Mouse (Mus musculus): ENCODE results near the gene Gm45208. TPM values are rescaled to one million over a fixed set of nuclear protein-coding genes. Genes with fewer than 3 reads are reported as not detected.

The Gm45208 gene
- total RNA-seq, 2 experiments from 2014 or later, result not detected

DNA sequence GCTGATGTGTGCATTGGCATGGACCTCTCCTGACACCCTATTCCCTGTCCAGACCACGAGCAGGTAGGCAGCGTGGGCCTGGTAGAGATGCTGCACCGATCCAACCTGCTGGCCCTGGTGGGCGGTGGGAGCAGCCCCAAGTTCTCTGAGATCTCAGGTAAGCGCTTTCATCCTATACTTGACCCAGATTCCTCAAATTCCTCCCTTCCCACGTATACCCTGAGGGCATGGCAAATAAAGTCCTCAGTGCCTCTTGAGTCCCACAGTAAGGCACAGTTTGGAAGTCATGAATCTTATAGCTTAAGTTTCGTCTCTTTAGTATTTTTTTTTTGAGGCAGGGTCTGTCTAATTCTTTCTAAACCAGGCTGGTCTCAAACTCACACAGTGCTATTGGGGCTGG lies 2.1 kb downstream of the Gm45208 start:
- DNase-seq, result no peak
- intact Hi-C loops (cut with DNase I), result no loop called here

DNA sequence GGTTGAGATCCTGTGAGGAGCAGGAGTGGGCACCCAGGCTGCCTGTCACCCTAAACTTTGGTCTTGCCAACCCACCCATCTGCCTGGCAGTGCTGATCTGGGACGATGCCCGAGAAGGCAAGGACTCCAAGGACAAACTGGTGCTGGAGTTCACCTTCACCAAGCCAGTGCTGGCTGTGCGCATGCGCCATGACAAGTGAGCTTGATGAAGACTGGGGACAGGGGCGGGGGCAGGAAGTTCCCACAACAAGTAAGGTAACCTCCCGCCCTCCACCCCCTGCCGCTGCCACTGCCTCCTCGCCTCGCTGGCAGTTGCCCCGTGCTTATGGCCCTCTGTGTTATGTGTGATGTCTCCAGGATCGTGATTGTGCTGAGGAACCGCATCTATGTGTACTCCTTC lies 3.8 kb downstream of the Gm45208 start:
- DNase-seq, result no peak
- intact Hi-C loops (cut with DNase I), result no loop called here

DNA sequence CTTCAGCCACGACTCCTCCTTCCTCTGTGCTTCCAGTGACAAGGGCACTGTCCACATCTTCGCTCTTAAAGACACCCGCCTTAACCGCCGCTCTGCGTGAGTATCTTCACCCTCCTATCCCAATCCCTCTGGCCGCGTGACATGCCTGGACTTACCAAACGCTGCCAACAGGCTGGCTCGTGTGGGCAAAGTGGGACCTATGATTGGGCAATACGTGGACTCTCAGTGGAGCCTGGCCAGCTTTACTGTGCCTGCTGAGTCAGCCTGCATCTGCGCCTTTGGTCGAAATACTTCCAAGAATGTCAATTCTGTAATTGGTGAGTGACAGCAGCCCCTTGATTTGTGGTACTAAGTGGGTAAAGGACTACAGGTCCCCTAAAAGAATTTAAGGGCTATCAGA lies 5.1 kb downstream of the Gm45208 start:
- DNase-seq, result no peak
- intact Hi-C loops (cut with DNase I), result no loop called here

DNA sequence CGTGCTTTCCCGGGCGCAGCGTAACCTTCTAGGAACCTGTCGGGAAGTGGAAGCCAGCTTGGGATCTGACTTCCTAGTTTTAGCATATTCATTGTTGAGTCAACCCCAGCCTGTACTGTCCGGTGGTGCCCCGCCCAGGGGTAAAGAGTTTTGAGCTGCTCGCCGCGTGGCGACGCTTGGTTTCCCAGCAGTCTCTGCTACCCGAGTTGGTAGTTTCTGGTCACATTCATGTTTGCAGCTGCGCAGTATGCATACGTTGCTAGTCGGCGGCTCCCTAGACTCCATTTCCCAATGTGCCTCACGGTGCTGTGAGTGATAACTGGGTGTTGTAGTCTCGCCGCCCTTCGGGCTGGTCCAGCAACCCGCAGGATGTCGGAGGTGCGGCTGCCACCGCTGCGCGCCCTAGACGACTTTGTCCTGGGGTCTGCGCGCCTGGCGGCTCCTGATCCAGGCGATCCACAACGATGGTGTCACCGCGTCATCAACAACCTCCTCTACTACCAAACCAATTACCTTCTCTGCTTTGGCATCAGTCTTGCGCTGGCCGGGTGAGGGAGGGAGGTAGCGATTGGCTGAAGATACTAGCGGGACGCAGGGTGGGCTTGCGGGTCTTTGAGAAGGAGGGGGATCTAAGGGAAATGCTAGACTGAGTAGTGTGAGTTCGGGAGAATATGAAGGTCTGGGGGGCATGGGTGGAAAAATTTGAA lies 6.3 kb downstream of the Gm45208 start, which contains the start of gene Praf2:
Gene Praf2, plus strand, starts transcription at position 225 of the 707 bp plus-strand sequence.
- intact Hi-C loops (cut with DNase I), result no loop called here
- peak; percentile 69 to 71 for DNase-seq

DNA sequence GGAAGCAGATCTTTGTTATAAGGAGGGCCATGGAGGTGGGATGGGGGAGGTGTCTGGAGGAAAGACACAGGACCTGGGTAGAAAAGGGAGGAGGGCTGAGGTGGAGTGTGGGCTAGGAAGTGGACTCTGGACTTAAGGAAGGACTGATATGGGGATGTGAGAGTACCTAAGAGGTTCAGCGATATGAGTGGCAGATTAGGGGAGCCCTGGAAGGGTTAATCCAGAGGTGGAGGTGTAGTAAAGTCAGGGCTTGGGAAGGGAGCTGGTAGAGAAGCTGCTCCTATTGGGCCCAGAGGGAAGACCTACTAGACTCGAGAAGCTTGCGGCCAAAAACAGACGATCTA lies 6.8 kb downstream of the Gm45208 start:
- intact Hi-C loops (cut with DNase I), result no loop called here
- no peak for DNase-seq

- intact Hi-C loops (cut with DNase I), result loop anchor here (5.0 kb wide), 1 partner anchor 44 kb away; no protein-coding TSS in a partner anchor
- DNase-seq, result peak; percentile 74 to 81
These were observed 11.6 kb downstream of the Gm45208 start for GRCm38 (mm10) chrX:7733571-7734156.

- DNase-seq, result no peak
- intact Hi-C loops (cut with DNase I), result no loop called here
These were observed 17.5 kb downstream of the Gm45208 start for GRCm38 (mm10) chrX:7739336-7740081.

DNA sequence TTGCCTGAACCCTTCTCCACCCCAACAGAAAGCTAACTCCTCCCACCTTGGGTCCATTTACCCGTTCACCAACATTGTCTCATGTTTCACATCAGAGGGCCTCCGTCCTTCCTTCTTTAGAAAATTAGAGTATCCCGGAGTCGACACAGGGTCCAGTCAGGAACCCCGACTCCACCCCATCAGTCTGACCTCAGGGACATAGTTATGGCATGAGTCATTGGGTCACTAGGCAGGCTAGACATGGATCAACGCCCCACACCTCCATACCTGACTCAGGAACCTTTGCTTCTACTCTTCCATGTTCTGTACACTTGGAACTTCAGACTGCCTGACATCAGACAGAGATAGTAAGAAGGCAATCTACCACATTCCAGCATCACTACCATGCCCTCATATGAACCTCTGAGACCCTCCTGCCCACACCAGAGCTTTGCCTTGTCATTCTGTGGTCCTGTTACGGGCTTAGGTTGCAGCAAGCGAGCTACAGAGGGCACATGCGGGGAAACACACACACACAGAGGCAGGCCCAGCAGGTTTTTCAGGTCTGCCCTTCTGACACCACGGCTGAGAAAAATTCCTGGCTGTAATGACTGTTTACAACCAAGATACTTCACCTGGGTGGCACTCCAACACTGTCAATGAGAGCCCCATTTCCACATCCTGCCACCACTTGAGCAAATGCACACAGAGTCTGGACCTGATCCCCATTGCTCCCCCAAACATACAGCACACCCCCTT lies 18.2 kb downstream of the Gm45208 start:
- no peak for DNase-seq
- intact Hi-C loops (cut with DNase I), result no loop called here

GRCm38 (mm10) chrX:7741103-7741502 lies 19.1 kb downstream of the Gm45208 start:
- intact Hi-C loops (cut with DNase I), result no loop called here
- DNase-seq, result no peak

- DNase-seq, result no peak
- intact Hi-C loops (cut with DNase I), result no loop called here
These were observed 21.4 kb downstream of the Gm45208 start for GRCm38 (mm10) chrX:7743470-7743869.

GRCm38 (mm10) chrX:7744940-7745339 lies 22.9 kb downstream of the Gm45208 start:
- intact Hi-C loops (cut with DNase I), result no loop called here
- no peak for DNase-seq

GRCm38 (mm10) chrX:7745429-7745828 lies 23.4 kb downstream of the Gm45208 start:
- intact Hi-C loops (cut with DNase I), result no loop called here
- DNase-seq, result no peak

GRCm38 (mm10) chrX:7750432-7751116 lies 28.5 kb downstream of the Gm45208 start, which contains the start of gene Ccdc120:
Gene Ccdc120, minus strand, starts transcription at chrX:7750905.
- intact Hi-C loops (cut with DNase I), result no loop called here
- DNase-seq, result peak; percentile 52 to 64

GRCm38 (mm10) chrX:7753627-7754026 lies 31.6 kb downstream of the Gm45208 start:
- DNase-seq, result peak in 1 of 2 experiments; percentile 21
- intact Hi-C loops (cut with DNase I), result loop anchor here (1.0 kb wide), 1 partner anchor 23 kb away; no protein-coding TSS in a partner anchor

DNA sequence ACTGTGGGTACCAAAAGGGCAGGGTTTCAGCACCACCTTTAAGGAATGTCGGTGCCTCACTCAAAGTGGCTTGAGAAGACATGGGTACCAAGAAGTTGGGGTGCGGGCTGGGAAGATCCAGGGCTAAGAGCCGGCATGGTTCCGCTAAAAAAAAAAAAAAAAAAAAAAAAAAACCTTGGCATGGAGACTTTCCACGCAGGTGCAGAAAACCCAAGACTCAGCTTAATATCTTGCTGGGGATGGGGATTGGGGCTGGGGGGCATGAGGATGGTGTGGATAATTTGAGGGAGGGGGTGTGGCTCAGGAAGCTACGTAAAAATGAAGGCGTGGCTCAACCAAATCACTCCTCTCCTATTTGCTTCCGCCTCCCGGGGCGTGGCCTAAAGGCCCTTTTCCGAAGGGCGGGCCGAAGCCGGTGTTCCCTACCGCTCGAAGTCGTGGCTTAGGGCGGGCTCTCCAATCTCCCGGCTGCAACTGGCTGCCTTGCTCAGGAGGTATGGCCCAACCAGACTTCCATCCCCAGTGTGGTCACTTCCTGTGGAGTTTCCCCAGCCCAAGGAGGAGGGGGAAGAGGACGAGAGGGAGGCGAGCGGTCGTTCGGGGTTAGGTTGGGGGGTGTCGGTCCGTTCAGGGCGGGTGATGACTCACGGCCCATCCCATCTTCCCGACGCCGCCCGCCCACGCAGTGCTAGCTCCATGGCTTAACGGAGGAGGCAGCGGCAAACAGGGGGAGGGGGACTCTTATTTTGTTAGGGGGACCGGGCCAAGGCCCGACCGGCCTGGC lies 40.3 kb downstream of the Gm45208 start, which contains the start of gene Tfe3:
Gene Tfe3, plus strand, starts transcription at position 424 of the 784 bp plus-strand sequence.
- peak; percentile 88 to 90 for DNase-seq
- intact Hi-C loops (cut with DNase I), result no loop called here

- intact Hi-C loops (cut with DNase I), result no loop called here
- no peak for DNase-seq
These were observed 40.8 kb downstream of the Gm45208 start for GRCm38 (mm10) chrX:7762921-7763197.

DNA sequence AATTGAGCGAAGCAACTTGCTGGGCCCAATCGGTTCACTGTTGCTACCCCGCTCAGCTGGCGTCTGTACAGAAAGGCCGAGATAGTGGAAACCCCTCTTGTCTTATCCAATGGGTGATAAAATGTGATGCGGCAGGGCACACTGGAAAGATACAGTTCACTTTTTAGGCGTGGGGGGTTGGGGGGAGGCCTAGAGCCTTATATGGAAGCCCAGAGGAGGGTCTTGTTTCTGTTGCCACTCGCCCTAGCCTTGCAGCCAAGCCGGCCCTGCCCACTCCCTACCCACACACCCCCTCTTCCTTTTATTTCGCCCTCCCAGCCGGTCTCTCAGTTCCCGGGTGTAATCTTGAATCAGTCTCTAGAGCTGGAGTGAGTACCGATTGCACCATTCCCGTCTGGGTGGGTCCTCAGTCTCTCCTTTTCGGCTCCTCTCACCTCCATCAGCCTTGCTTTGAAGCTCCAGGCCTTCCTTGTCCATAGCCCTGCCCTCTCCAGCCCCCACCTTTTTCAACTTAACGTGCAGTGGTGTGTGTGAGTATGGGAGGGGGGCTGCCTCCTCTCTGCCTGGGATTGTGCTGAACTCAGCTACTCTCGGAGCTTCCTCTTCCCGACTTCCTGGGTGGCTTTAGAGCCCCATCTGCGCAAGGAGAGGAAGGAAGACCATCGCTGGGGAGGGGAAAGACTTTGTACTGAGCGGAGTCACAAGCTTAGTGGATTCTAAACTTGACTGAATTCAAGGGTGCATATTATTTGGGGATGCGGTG lies 41.8 kb downstream of the Gm45208 start:
- peak; percentile 22 to 24 for DNase-seq

GRCm38 (mm10) chrX:7764657-7765280 lies 42.7 kb downstream of the Gm45208 start:
- intact Hi-C loops (cut with DNase I), result no loop called here
- no peak for DNase-seq

More for the DNA sequence above, 41.8 kb downstream of the Gm45208 start:
- intact Hi-C loops (cut with DNase I), result no loop called here
